Mouse (Mus musculus): ENCODE data around the gene Wfdc9. TPM values are rescaled to one million over a fixed set of nuclear protein-coding genes. Genes with fewer than 3 reads are reported as not detected.

The Wfdc9 gene
- polyA plus RNA-seq, 1 experiment = not detected

GRCm38 (mm10) chr2:164701761-164702160, 45.4 kb upstream of the Wfdc9 start:
- no peaks in the 10 kb centered on the region for H3K36me3 ChIP-seq (ENCODE audit: control insufficient read depth, insufficient read depth)
- H3K4me2 ChIP-seq (ENCODE audit: low read depth) = no peak overlapping the region
- TF ChIP-seq POLR2AphosphoS2 (IDR thresholded peaks at IDR 0.05; ENCODE audit: insufficient read length, low read depth) = no peak
- TF ChIP-seq MAX (IDR thresholded peaks at IDR 0.05; ENCODE audit: low read depth) = no peak
- TF ChIP-seq E2F4 (IDR thresholded peaks at IDR 0.05; ENCODE audit: insufficient read depth) = no peak
- no peak for TF ChIP-seq MYOG (IDR thresholded peaks at IDR 0.05; ENCODE audit: control insufficient read depth in 1 of 3, insufficient read depth in 1 of 3, insufficient read length in 2 of 3, low read depth in 2 of 3)
- TF ChIP-seq MYOD1 (IDR thresholded peaks at IDR 0.05; ENCODE audit: control insufficient read depth in 1 of 3, insufficient read length in 2 of 3, low read depth in 2 of 3) = no peak
- no peak for TF ChIP-seq TCF12 (IDR thresholded peaks at IDR 0.05; ENCODE audit: insufficient read depth, poor library complexity, severe bottlenecking)
- TF ChIP-seq SRF (IDR thresholded peaks at IDR 0.05; ENCODE audit: control insufficient read depth, insufficient read length, low read depth) = no peak
- TF ChIP-seq POLR2A (IDR thresholded peaks at IDR 0.05; ENCODE audit: insufficient read length, low read depth) = no peak
- no peak for TF ChIP-seq CEBPB (IDR thresholded peaks at IDR 0.05; ENCODE audit: insufficient read depth, poor library complexity, severe bottlenecking)
- no peak for TF ChIP-seq USF1 (IDR thresholded peaks at IDR 0.05; ENCODE audit: low read depth)
- TF ChIP-seq REST (IDR thresholded peaks at IDR 0.05; ENCODE audit: insufficient read depth, insufficient read length) = no peak
- TF ChIP-seq TCF3 (IDR thresholded peaks at IDR 0.05; ENCODE audit: insufficient read length, low read depth) = no peak
- H3K27me3 ChIP-seq (ENCODE audit: control insufficient read depth, insufficient read depth, insufficient read length) = peaks cover 18% of the 10 kb centered on the region
- no peak overlapping the region for H3ac ChIP-seq (ENCODE audit: control insufficient read depth, insufficient read length)
- H3K79me2 ChIP-seq (ENCODE audit: control insufficient read depth, insufficient read depth) = no peaks in the 10 kb centered on the region
- H3K4me3 ChIP-seq = no peak overlapping the region

- Histone ChIP-seq H3K79me2 (ENCODE audit: control insufficient read depth, insufficient read depth) (no peaks in the 10 kb centered on the region), H3K27me3 (ENCODE audit: control insufficient read depth, insufficient read depth, insufficient read length) (peaks cover 18% of the 10 kb centered on the region), H3K4me3 (no peak overlapping the region), H3ac (ENCODE audit: control insufficient read depth, insufficient read length) (no peak overlapping the region), H3K4me2 (ENCODE audit: low read depth) (no peak overlapping the region), H3K36me3 (ENCODE audit: control insufficient read depth, insufficient read depth) (no peaks in the 10 kb centered on the region)
- TF ChIP-seq POLR2AphosphoS2 (IDR thresholded peaks at IDR 0.05; ENCODE audit: insufficient read length, low read depth) (no peak), TCF12 (IDR thresholded peaks at IDR 0.05; ENCODE audit: insufficient read depth, poor library complexity, severe bottlenecking) (no peak), REST (IDR thresholded peaks at IDR 0.05; ENCODE audit: insufficient read depth, insufficient read length) (no peak), POLR2A (IDR thresholded peaks at IDR 0.05; ENCODE audit: insufficient read length, low read depth) (no peak), USF1 (IDR thresholded peaks at IDR 0.05; ENCODE audit: low read depth) (no peak), TCF3 (IDR thresholded peaks at IDR 0.05; ENCODE audit: insufficient read length, low read depth) (no peak), MAX (IDR thresholded peaks at IDR 0.05; ENCODE audit: low read depth) (no peak), MYOG (IDR thresholded peaks at IDR 0.05; ENCODE audit: control insufficient read depth in 1 of 3, insufficient read depth in 1 of 3, insufficient read length in 2 of 3, low read depth in 2 of 3) (no peak)
Observed at GRCm38 (mm10) chr2:164700959-164701358, 44.6 kb upstream of the Wfdc9 start.

- Histone ChIP-seq H3ac (ENCODE audit: control insufficient read depth, insufficient read length) (no peak within 1 kb of the TSS), H3K4me3 (no peak within 1 kb of the TSS), H3K27me3 (ENCODE audit: control insufficient read depth, insufficient read depth, insufficient read length) (peaks cover 24% of the 10 kb centered on the region), H3K36me3 (ENCODE audit: control insufficient read depth, insufficient read depth) (no peaks in the 10 kb centered on the region), H3K79me2 (ENCODE audit: control insufficient read depth, insufficient read depth) (no peaks in the 10 kb centered on the region), H3K4me2 (ENCODE audit: low read depth) (no peak within 1 kb of the TSS)
- TF ChIP-seq MYOD1 (IDR thresholded peaks at IDR 0.05; ENCODE audit: control insufficient read depth in 1 of 3, insufficient read length in 2 of 3, low read depth in 2 of 3) (no peak), POLR2A (IDR thresholded peaks at IDR 0.05; ENCODE audit: insufficient read length, low read depth) (no peak)
Observed at GRCm38 (mm10) chr2:164698201-164698600, 41.8 kb upstream of the Wfdc9 start, which contains the start of gene Spint4. Spint4 (plus strand) TSS chr2:164698501.

DNA sequence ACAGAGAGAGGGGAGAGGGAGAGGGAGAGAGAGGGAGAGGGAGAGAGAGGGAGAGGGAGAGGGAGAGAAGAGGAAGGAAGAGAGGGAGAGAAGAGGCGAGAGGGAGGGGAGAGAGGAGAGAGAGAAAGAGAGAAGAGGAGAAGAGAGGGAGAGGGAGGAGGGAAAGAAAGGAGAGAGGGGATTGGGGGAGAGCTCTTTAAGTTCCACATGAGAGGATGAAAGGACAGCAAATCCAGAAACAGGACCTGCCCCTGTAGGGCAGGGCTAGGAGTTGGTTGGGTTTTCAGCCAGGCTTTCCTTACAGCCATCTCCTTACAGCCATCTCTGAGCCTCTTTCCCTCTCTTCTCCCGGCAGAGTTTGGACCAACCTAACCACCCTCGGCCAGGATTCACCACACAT, 28.4 kb upstream of the Wfdc9 start, which contains the start of gene Wfdc13:
Gene Wfdc13 (plus strand): TSS at position 301 of the 400 bp plus-strand sequence.
- no peak for TF ChIP-seq MAX (IDR thresholded peaks at IDR 0.05; ENCODE audit: low read depth)
- TF ChIP-seq SRF (IDR thresholded peaks at IDR 0.05; ENCODE audit: control insufficient read depth, insufficient read length, low read depth) = no peak
- TF ChIP-seq REST (IDR thresholded peaks at IDR 0.05; ENCODE audit: insufficient read depth, insufficient read length) = no peak
- no peak for TF ChIP-seq TCF3 (IDR thresholded peaks at IDR 0.05; ENCODE audit: insufficient read length, low read depth)
- TF ChIP-seq POLR2AphosphoS2 (IDR thresholded peaks at IDR 0.05; ENCODE audit: insufficient read length, low read depth) = no peak
- TF ChIP-seq POLR2A (IDR thresholded peaks at IDR 0.05; ENCODE audit: insufficient read length, low read depth) = no peak
- no peak for TF ChIP-seq USF1 (IDR thresholded peaks at IDR 0.05; ENCODE audit: low read depth)
- TF ChIP-seq MYOG (IDR thresholded peaks at IDR 0.05; ENCODE audit: control insufficient read depth in 1 of 3, insufficient read depth in 1 of 3, insufficient read length in 2 of 3, low read depth in 2 of 3) = no peak
- no peak for TF ChIP-seq E2F4 (IDR thresholded peaks at IDR 0.05; ENCODE audit: insufficient read depth)
- no peak for TF ChIP-seq MYOD1 (IDR thresholded peaks at IDR 0.05; ENCODE audit: control insufficient read depth in 1 of 3, insufficient read length in 2 of 3, low read depth in 2 of 3)
- no peak for TF ChIP-seq CEBPB (IDR thresholded peaks at IDR 0.05; ENCODE audit: insufficient read depth, poor library complexity, severe bottlenecking)
- no peak for TF ChIP-seq TCF12 (IDR thresholded peaks at IDR 0.05; ENCODE audit: insufficient read depth, poor library complexity, severe bottlenecking)
- H3K36me3 ChIP-seq (ENCODE audit: control insufficient read depth, insufficient read depth) = no peaks in the 10 kb centered on the region
- H3K27me3 ChIP-seq (ENCODE audit: control insufficient read depth, insufficient read depth, insufficient read length) = peaks cover 44% of the 10 kb centered on the region
- H3ac ChIP-seq (ENCODE audit: control insufficient read depth, insufficient read length) = no peak within 1 kb of the TSS
- no peaks in the 10 kb centered on the region for H3K79me2 ChIP-seq (ENCODE audit: control insufficient read depth, insufficient read depth)
- H3K4me2 ChIP-seq (ENCODE audit: low read depth) = no peak within 1 kb of the TSS
- H3K4me3 ChIP-seq = no peak within 1 kb of the TSS

GRCm38 (mm10) chr2:164679906-164680305, 23.5 kb upstream of the Wfdc9 start:
- Histone ChIP-seq H3ac (ENCODE audit: control insufficient read depth, insufficient read length) (no peak overlapping the region), H3K27me3 (ENCODE audit: control insufficient read depth, insufficient read depth, insufficient read length) (peaks cover 6% of the 10 kb centered on the region), H3K4me3 (no peak overlapping the region), H3K4me2 (ENCODE audit: low read depth) (no peak overlapping the region), H3K79me2 (ENCODE audit: control insufficient read depth, insufficient read depth) (no peaks in the 10 kb centered on the region), H3K36me3 (ENCODE audit: control insufficient read depth, insufficient read depth) (no peaks in the 10 kb centered on the region)
- TF ChIP-seq SRF (IDR thresholded peaks at IDR 0.05; ENCODE audit: control insufficient read depth, insufficient read length, low read depth) = no peak
- TF ChIP-seq TCF12 (IDR thresholded peaks at IDR 0.05; ENCODE audit: insufficient read depth, poor library complexity, severe bottlenecking) = no peak
- TF ChIP-seq USF1 (IDR thresholded peaks at IDR 0.05; ENCODE audit: low read depth) = no peak
- no peak for TF ChIP-seq REST (IDR thresholded peaks at IDR 0.05; ENCODE audit: insufficient read depth, insufficient read length)
- no peak for TF ChIP-seq MYOG (IDR thresholded peaks at IDR 0.05; ENCODE audit: control insufficient read depth in 1 of 3, insufficient read depth in 1 of 3, insufficient read length in 2 of 3, low read depth in 2 of 3)
- no peak for TF ChIP-seq MYOD1 (IDR thresholded peaks at IDR 0.05; ENCODE audit: control insufficient read depth in 1 of 3, insufficient read length in 2 of 3, low read depth in 2 of 3)
- no peak for TF ChIP-seq POLR2A (IDR thresholded peaks at IDR 0.05; ENCODE audit: insufficient read length, low read depth)
- no peak for TF ChIP-seq POLR2AphosphoS2 (IDR thresholded peaks at IDR 0.05; ENCODE audit: insufficient read length, low read depth)
- no peak for TF ChIP-seq CEBPB (IDR thresholded peaks at IDR 0.05; ENCODE audit: insufficient read depth, poor library complexity, severe bottlenecking)
- no peak for TF ChIP-seq E2F4 (IDR thresholded peaks at IDR 0.05; ENCODE audit: insufficient read depth)
- TF ChIP-seq TCF3 (IDR thresholded peaks at IDR 0.05; ENCODE audit: insufficient read length, low read depth) = no peak
- no peak for TF ChIP-seq MAX (IDR thresholded peaks at IDR 0.05; ENCODE audit: low read depth)
